Mouse (Mus musculus) kidney, postnatal 0 days (tissue): ENCODE measurements around the gene Utrn. TPM values are rescaled to one million over a fixed set of nuclear protein-coding genes. Genes with fewer than 3 reads are reported as not detected.

Experiments used
- ATAC-seq: fragments of 200-750 bp; cut with Nextera tagmentation; replicated peaks from 2 replicates; pipeline ENCODE4 v1.8.0; 2017; ENCODE audit warnings: low read depth, moderate number of reproducible peaks, moderate TSS enrichment, moderate library complexity; ENCODE audit not compliant: low FRiP score
- DNase-seq: peaks from one replicate; pipeline ENCODE4 v3.0.0-alpha.2; 2016; ENCODE audit warnings: low spot score
- H3K27ac ChIP-seq: fragments of 300-500 bp; sonication (generic); 2 replicates; pipeline ENCODE4 v1.5.1; 2014; ENCODE audit warnings: mild to moderate bottlenecking
- H3K27me3 ChIP-seq: fragments of 300-500 bp; sonication (generic); 2 replicates; pipeline ENCODE4 v1.6.1; 2014; ENCODE audit warnings: low read length, mixed read lengths; ENCODE audit not compliant: insufficient read depth
- H3K36me3 ChIP-seq: fragments of 300-500 bp; sonication (generic); 2 replicates; pipeline ENCODE4 v1.6.1; 2014; ENCODE audit warnings: low read length, mixed read lengths; ENCODE audit not compliant: insufficient read depth
- H3K4me1 ChIP-seq: fragments of 300-500 bp; sonication (generic); replicated peaks from 2 replicates; pipeline ENCODE4 v1.6.1; 2014; ENCODE audit warnings: antibody characterized with exemption, low read length, mixed read lengths; ENCODE audit not compliant: insufficient read depth
- H3K4me2 ChIP-seq: fragments of 300-500 bp; sonication (generic); 2 replicates; pipeline ENCODE4 v1.6.1; 2014; ENCODE audit warnings: mild to moderate bottlenecking, low read length, moderate library complexity, mixed read lengths
- H3K4me3 ChIP-seq: fragments of 300-500 bp; sonication (generic); replicated peaks from 2 replicates; pipeline ENCODE4 v1.5.1; 2014; ENCODE audit warnings: low read depth, low read length
- H3K9ac ChIP-seq: fragments of 300-500 bp; sonication (generic); 2 replicates; pipeline ENCODE4 v1.6.1; 2014; ENCODE audit warnings: low read depth, low read length
- H3K9me3 ChIP-seq: fragments of 300-500 bp; sonication (generic); replicated peaks from 2 replicates; pipeline ENCODE4 v1.6.1; 2016; ENCODE audit warnings: low read length, inconsistent platforms, mixed read lengths
- CTCF ChIP-seq: IDR thresholded peaks from 2 replicates; pipeline ENCODE4 v1.5.1; 2016; ENCODE audit warnings: antibody characterized with exemption, low read depth, mild to moderate bottlenecking, moderate library complexity
- WGBS: fragments of 180-500 bp; shearing (Covaris S2); extraction: QIAGEN DNeasy Blood & Tissue Kit; methylation state at CpG from one replicate; pipeline ENCODE4 v1.1.7; 2014; 5-methylcytosine and 5-hydroxymethylcytosine counted together
- polyA plus RNA-seq: library from polyadenylated mRNA; unstranded; fragments of >200 nt; fragmentation: Nextera tagmentation; extraction: Ambion mirVana; gene quantifications from 2 replicates; pipeline ENCODE4 v1.2.1, GENCODE M21; 2015

The Utrn gene
- polyA plus RNA-seq, 1 experiment from 2014 or later, result 59.0 TPM

DNA sequence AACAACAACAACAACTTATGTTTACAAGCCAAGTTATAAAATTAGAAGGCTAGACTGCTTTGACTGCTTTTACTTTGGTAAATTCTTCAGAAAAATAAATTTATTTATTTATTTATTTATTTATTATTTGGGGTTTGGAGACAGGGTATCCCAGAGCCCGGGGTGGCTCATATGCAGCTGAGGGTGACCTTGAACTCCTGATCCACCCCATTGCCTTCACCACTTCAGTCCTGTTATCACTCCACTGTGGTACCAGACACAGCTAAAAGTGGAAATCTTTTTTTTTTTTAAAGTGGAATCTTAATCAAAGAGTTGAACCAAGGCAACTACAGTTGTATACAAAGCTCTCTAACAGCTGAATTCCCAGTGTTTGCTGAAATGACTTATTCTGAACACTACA lies 80.6 kb downstream of the Utrn start:
- TF ChIP-seq CTCF, result no peak
- Histone ChIP-seq H3K9me3 (no peaks in the 10 kb centered on the region), H3K4me2 (no peak overlapping the region), H3K9ac (no peak overlapping the region), H3K36me3 (no peaks in the 10 kb centered on the region), H3K4me3 (no peak overlapping the region), H3K27me3 (no peaks in the 10 kb centered on the region), H3K27ac (no peak overlapping the region), H3K4me1 (peaks cover 14% of the 10 kb centered on the region; the same call in 1 of the 2 replicates)
- DNase-seq (no peak), ATAC-seq (no peak)
- WGBS, result 71% methylated on average over 1 of the region's 1 CpGs

GRCm38 (mm10) chr10:12787965-12788364 lies 81.2 kb downstream of the Utrn start:
- H3K36me3 ChIP-seq, result no peaks in the 10 kb centered on the region
- TF ChIP-seq CTCF, result no peak
- H3K4me1 ChIP-seq, result peaks cover 14% of the 10 kb centered on the region; the same call in 1 of the 2 replicates
- no peak overlapping the region for H3K27ac ChIP-seq
- H3K27me3 ChIP-seq, result no peaks in the 10 kb centered on the region
- no peak; the same call in 1 of the 2 replicates for ATAC-seq
- H3K4me3 ChIP-seq, result no peak overlapping the region
- H3K9ac ChIP-seq, result no peak overlapping the region
- no peak for DNase-seq
- H3K9me3 ChIP-seq, result no peaks in the 10 kb centered on the region
- H3K4me2 ChIP-seq, result no peak overlapping the region
- WGBS, result 56% methylated on average over 6 of the region's 6 CpGs

DNA sequence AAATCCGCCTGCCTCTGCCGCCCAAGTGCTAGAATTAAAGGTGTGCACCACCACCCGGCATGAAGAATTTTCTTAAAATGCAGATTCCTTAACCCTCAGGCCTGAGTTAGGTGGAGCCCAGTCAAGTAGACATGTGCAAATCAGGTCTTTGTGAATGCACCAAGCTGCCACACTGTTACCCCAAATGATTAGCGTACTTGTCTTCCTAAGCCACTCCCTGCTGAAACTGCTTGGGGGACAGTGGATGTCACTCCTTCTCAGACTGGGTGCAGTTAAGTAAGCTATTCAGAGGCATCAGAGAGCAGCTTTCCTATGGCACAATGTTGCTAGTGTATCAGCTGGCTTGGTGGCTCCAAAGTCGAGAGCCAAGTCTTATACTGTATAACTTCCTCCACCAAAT lies 83.9 kb downstream of the Utrn start:
- no peak for TF ChIP-seq CTCF
- H3K27me3 ChIP-seq, result no peaks in the 10 kb centered on the region
- DNase-seq, result no peak
- no peak overlapping the region for H3K4me2 ChIP-seq
- 90% methylated on average over 5 of the region's 5 CpGs for WGBS
- H3K4me1 ChIP-seq, result no peaks in the 10 kb centered on the region
- ATAC-seq, result no peak
- H3K9me3 ChIP-seq, result no peaks in the 10 kb centered on the region
- no peak overlapping the region for H3K4me3 ChIP-seq
- no peak overlapping the region for H3K9ac ChIP-seq
- H3K27ac ChIP-seq, result no peak overlapping the region
- H3K36me3 ChIP-seq, result no peaks in the 10 kb centered on the region

DNA sequence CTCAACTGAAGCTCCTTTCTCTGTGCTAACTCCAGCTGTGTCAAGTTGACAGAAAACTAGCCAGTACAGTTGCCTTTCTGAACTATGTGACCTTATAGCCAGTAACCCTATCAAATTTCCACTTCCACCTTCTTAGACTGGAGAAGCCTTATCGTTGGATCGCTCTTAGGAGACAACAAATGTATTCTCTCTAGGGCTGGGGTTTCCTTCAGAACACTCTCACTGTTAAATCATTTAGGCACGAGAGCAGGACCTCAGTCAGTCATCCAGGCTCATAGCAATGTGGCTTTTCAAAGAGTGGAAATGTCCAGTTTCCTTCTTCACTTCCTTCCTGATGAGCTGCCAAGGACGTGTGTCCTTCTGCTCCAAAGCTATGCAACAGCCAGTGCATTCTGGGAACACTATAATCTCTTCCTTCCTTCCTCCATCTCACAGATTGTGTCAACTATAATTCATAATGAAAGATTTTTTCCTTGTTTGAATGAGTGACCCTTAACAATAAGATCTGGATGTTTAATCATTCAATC lies 87.7 kb downstream of the Utrn start:
- no peaks in the 10 kb centered on the region for H3K9me3 ChIP-seq
- no peaks in the 10 kb centered on the region for H3K27me3 ChIP-seq
- TF ChIP-seq CTCF, result no peak
- H3K4me2 ChIP-seq, result no peak overlapping the region
- H3K4me3 ChIP-seq, result no peak overlapping the region
- WGBS, result 36% methylated on average over 4 of the region's 4 CpGs
- ATAC-seq, result no peak
- no peak overlapping the region for H3K9ac ChIP-seq
- no peaks in the 10 kb centered on the region for H3K4me1 ChIP-seq
- peak; percentile 48 for DNase-seq
- H3K36me3 ChIP-seq, result no peaks in the 10 kb centered on the region
- no peak overlapping the region for H3K27ac ChIP-seq

DNA sequence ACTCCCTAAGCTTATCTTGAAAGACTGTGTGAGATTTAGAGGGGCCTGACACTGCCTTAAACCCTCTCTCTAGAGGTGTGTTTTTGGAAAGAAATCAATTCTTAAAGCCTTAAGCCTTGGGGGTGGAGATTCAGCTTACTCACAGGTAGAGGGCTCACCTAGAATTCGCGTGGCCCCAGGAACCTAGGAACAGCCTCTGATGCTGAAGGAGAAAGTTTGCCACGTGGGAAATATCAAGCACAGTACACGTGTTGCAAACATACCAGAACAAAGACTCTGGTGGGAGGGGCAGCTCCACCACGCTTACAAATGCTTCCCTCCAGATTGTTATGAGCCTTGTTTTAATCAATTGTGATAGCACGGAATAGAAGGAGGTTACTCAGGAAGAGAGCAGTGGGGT lies 96.0 kb downstream of the Utrn start:
- H3K4me1 ChIP-seq, result 0 out of 2 replicates have a peak, but pooled peaks cover 5% of the 10 kb centered on the region
- H3K9me3 ChIP-seq, result no peaks in the 10 kb centered on the region
- H3K36me3 ChIP-seq, result no peaks in the 10 kb centered on the region
- DNase-seq (no peak), ATAC-seq (no peak)
- WGBS, result 33% methylated on average over 6 of the region's 6 CpGs
- H3K4me2 ChIP-seq, result no peak overlapping the region
- no peak for TF ChIP-seq CTCF
- no peak overlapping the region for H3K9ac ChIP-seq
- H3K27ac ChIP-seq, result no peak overlapping the region
- H3K27me3 ChIP-seq, result no peaks in the 10 kb centered on the region
- H3K4me3 ChIP-seq, result no peak overlapping the region

DNA sequence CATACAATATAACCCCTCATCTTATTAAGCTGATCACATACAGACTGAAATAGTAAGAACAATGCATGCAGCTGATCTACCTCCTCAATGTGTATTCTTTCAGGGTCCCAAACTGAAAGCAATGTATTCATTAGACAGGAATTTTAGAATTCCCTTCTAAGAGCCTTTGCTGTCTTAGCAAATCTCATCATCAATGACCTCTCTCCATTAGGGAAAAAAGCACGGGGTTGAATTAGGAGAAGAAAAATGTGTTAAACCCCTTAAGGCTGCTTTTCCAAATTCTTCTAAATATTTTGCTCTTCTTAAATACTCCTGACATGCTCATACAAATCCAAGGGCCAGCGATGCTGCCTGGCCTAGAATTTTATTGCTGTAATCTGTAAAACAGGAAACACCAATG lies 97.7 kb downstream of the Utrn start:
- no peak overlapping the region for H3K9ac ChIP-seq
- peak; percentile 64 for DNase-seq
- 0 out of 2 replicates have a peak, but pooled peaks cover 5% of the 10 kb centered on the region for H3K4me1 ChIP-seq
- no peak for ATAC-seq
- H3K9me3 ChIP-seq, result no peaks in the 10 kb centered on the region
- WGBS, result 84% methylated on average over 2 of the region's 2 CpGs
- TF ChIP-seq CTCF, result no peak
- no peaks in the 10 kb centered on the region for H3K36me3 ChIP-seq
- no peaks in the 10 kb centered on the region for H3K27me3 ChIP-seq
- no peak overlapping the region for H3K4me2 ChIP-seq
- no peak overlapping the region for H3K27ac ChIP-seq
- H3K4me3 ChIP-seq, result no peak overlapping the region

DNA sequence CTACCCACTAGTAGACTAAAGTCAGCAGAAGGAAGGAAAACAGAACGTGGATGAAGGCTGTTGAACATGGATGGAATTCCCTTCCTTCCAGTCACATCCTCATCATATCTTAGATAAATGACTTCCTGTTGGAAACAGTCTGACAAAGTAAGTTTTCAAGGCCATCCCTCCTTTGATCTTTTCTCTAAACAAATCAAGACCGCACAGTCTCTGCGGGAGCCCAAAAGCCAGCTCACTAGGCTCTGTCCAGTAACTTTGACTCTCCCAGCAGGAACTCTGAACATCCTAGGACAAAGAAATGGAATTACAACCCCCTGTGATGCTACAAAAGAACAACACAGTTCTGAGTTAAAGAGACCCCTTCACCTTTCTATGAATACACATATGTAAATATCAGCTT lies 106.5 kb downstream of the Utrn start:
- no peaks in the 10 kb centered on the region for H3K27me3 ChIP-seq
- no peak overlapping the region for H3K27ac ChIP-seq
- no peak for DNase-seq
- 0 out of 2 replicates have a peak, but pooled peaks cover 2% of the 10 kb centered on the region for H3K4me1 ChIP-seq
- no peak overlapping the region for H3K9ac ChIP-seq
- H3K4me3 ChIP-seq, result no peak overlapping the region
- no peaks in the 10 kb centered on the region for H3K9me3 ChIP-seq
- 62% methylated on average over 3 of the region's 3 CpGs for WGBS
- 0 out of 2 replicates have a peak, but pooled peaks cover 4% of the 10 kb centered on the region for H3K36me3 ChIP-seq
- no peak overlapping the region for H3K4me2 ChIP-seq
- TF ChIP-seq CTCF, result no peak
- ATAC-seq, result no peak
